Mouse (Mus musculus): ENCODE data around the gene Lrrc2. TPM values are rescaled to one million over a fixed set of nuclear protein-coding genes. Genes with fewer than 3 reads are reported as not detected.
A peak's percentile ranks its signal among the peaks of the same experiment; 100 is the strongest.

Gene Lrrc2
- polyA plus RNA-seq, 3 experiments from 2014 or later: 0.20 to 0.42 TPM; not detected in 1

GRCm38 (mm10) chr9:110948813-110949310 lies 2.5 kb upstream of the Lrrc2 start:
- ATAC-seq: no peak

GRCm38 (mm10) chr9:110950109-110950508 lies 1.2 kb upstream of the Lrrc2 start:
- ATAC-seq: no peak

GRCm38 (mm10) chr9:110951866-110952265 lies 521 bp downstream of the Lrrc2 start:
- no peak for ATAC-seq

- no peak for ATAC-seq
Observed at GRCm38 (mm10) chr9:110952398-110952797, 1.1 kb downstream of the Lrrc2 start.

GRCm38 (mm10) chr9:110952931-110953549 lies 1.7 kb downstream of the Lrrc2 start:
- ATAC-seq: no peak

- peak; percentile 64 for ATAC-seq
Observed at GRCm38 (mm10) chr9:110953550-110954461, 2.5 kb downstream of the Lrrc2 start.

- ATAC-seq: no peak
Observed at GRCm38 (mm10) chr9:110954681-110955445, 3.5 kb downstream of the Lrrc2 start.

- no peak for ATAC-seq
Observed at GRCm38 (mm10) chr9:110955962-110956361, 4.6 kb downstream of the Lrrc2 start.

- no peak for ATAC-seq
Observed at GRCm38 (mm10) chr9:110959669-110960068, 8.3 kb downstream of the Lrrc2 start.

- no peak for ATAC-seq
Observed at GRCm38 (mm10) chr9:110960230-110961149, 9.1 kb downstream of the Lrrc2 start.

- ATAC-seq: no peak
Observed at GRCm38 (mm10) chr9:110961386-110961785, 10.0 kb downstream of the Lrrc2 start.

GRCm38 (mm10) chr9:110963566-110964115 lies 12.3 kb downstream of the Lrrc2 start:
- ATAC-seq: no peak

GRCm38 (mm10) chr9:110965062-110965909 lies 13.9 kb downstream of the Lrrc2 start:
- ATAC-seq: no peak

GRCm38 (mm10) chr9:110965910-110966231 lies 14.5 kb downstream of the Lrrc2 start:
- ATAC-seq: no peak

- no peak for ATAC-seq
Observed at GRCm38 (mm10) chr9:110979411-110979810, 28.1 kb downstream of the Lrrc2 start.

- no peak for ATAC-seq
Observed at GRCm38 (mm10) chr9:110982351-110982750, 31.0 kb downstream of the Lrrc2 start.

GRCm38 (mm10) chr9:110984096-110984495 lies 32.8 kb downstream of the Lrrc2 start:
- no peak for ATAC-seq

- ATAC-seq: no peak
Observed at GRCm38 (mm10) chr9:110985541-110985940, 34.2 kb downstream of the Lrrc2 start.

- no peak for ATAC-seq
Observed at GRCm38 (mm10) chr9:110985951-110986350, 34.6 kb downstream of the Lrrc2 start.

GRCm38 (mm10) chr9:110987331-110987730 lies 36.0 kb downstream of the Lrrc2 start:
- ATAC-seq: no peak

- no peak for ATAC-seq
Observed at GRCm38 (mm10) chr9:110988078-110988477, 36.7 kb downstream of the Lrrc2 start.
